Mouse (Mus musculus) embryonic fibroblast, embryonic 13.5 days (primary cell): Measurements from ENCODE around the gene Mrpl58.

ENCODE experiments used
- CTCF ChIP-seq: IDR thresholded peaks from 2 replicates; pipeline ENCODE4 v1.5.1; 2011; ENCODE audit warnings: mild to moderate bottlenecking, control low read depth, low read length, moderate library complexity, borderline replicate concordance; ENCODE audit not compliant: insufficient read depth
- POLR2A ChIP-seq: IDR thresholded peaks from 2 replicates; pipeline ENCODE4 v1.6.1; 2011; ENCODE audit warnings: low read depth, mild to moderate bottlenecking, control low read depth, low read length, moderate library complexity

DNA sequence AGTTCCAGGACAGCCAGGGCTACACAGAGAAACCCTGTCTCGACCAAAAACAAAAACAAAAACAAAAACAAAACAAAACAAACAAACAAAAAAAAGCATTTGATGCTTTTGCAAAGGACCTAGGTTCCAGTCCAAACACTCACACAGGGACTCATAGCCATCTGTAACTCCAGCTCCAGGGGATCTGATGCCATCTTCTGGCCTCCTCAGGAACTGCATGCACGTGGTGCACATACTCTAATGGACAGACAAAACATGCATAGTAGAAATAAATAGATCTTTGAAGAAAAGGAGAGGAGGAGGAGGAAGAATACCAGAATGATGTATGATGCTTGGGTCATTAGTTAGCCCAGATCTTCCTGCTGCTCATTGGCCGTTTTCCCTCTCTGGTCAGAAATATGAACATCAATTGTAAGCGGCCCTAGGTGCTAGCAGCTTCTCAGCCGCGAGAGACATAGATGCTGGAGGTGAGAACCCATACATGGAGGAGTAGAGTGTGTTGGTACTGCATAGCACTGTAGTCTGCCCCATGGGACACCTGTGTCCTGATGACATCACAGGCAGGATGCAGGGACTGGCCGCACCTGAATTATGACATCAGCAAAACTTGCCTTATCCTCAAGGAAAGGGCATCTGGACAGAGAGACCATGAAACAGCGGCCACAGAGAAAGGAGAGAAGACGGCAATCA is 36.5 kb downstream of the Mrpl58 start, which contains the start of gene Trim80:
- TF ChIP-seq CTCF: peak; percentile 20; the same call in 1 of the 2 replicates
- TF ChIP-seq POLR2A: no peak
